Mouse (Mus musculus): ENCODE measurements around the gene Slc22a3. TPM values are rescaled to one million over a fixed set of nuclear protein-coding genes. Genes with fewer than 3 reads are reported as not detected.

The Slc22a3 gene
- 1.3 TPM in 2 replicates for polyA plus RNA-seq (2012; ENCODE audit: low replicate concordance)

DNA sequence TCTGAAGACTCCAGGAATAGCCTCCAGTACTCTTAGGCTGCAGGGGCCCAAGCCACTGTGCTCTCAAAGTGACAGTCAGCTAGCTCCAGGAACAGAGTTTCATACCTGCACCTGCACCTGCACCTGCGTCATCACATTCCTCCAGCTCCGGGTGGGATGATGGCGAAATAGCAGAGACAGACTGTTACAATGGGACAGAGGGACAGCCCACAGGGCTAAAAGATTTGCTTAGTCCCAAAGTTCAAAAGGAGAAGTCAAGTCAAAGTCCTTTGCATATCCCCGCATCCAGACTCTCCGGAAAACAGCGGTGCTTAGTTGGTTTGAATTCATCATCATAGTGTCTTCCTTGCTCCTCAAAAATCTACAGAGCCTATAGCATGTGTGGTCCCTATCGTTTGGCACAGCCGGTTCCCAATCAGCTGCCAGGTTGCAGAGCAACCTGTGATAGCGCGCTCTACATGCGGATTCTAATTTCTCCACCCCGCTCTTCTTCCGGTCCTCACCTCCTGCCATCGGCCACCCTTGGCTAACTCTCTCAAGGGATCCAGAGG is at the start of gene Slc22a3:
Gene Slc22a3 (minus strand): TSS at position 51 of the 551 bp plus-strand sequence.

DNA sequence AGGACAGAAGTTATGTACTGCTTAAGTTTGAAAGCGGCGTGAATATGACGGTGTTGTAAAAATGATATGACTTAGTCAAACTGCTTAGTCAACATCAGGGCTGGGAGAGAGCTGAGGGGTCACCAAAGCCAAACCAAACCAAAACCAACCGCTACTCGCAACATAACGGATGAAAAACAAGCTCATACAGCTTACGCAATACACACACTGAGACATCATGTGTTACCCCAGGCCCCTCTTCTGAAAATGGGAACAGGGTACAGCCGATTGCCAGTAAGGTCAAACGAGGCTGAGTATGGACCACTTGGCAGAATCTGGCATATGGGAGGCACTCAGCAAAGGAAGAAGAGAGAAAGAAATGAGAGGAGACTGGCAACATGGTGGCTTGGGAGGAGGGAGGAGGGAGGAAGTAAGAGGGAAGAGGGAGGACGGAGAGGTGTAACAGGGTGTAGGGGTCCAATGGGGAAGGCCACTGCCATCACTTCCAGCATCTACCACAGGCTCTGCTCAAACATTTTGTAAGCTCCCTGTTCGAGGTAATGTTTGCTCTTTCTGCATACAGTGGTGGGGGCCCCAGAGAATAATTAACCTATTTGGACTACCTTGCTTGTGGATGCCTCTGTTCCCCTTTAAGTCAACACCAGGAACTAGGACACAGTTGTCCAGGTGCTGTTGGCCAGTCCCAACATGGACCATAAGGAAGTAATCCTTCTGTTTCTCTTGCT is 129.4 kb downstream of the Slc22a3 start, which contains the start of gene Plg:
Gene Plg (plus strand): TSS at position 628 of the 725 bp plus-strand sequence.

Other genes with a start within 250 kb of the Slc22a3 start
- 50.5 and 106 TPM in 2 replicates for gene Map3k4, start 188.9 kb downstream of the Slc22a3 start, polyA plus RNA-seq (2012; ENCODE audit: low replicate concordance)
- gene Plg, start 129.1 kb downstream of the Slc22a3 start, polyA plus RNA-seq (2012; ENCODE audit: low replicate concordance), result not detected in 2 replicates
- not detected in 2 replicates for gene Slc22a2, start 76.4 kb upstream of the Slc22a3 start, polyA plus RNA-seq (2012; ENCODE audit: low replicate concordance)
- gene Slc22a1, start 168.1 kb upstream of the Slc22a3 start, polyA plus RNA-seq (2012; ENCODE audit: low replicate concordance), result not detected in 2 replicates

Measured in leukemia stem cell, adult 10-12 weeks (primary cell).